Mouse (Mus musculus): ENCODE data around the gene Gapt.

Gapt gene

DNA sequence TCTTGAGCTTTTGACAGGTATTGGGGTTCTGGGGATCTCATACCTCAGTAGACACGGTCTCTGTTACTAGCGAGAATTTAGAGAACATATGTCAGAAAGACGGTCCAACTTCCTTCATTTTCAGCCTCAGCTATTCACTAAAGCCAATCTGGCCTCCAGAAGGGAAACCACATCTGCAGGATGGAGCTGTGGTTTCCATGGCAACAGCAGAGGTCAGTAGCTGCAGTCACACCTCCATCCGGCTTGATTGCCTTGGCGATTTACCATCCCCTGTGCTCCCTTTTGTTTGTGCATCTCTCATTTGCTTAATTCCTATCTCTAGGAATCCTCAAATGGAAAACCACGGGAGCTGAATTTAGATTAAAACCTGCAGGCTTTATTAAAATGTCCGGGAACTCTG, 10.3 kb downstream of the Gapt start:
- DNase-seq (ENCODE audit: low read depth, low spot score) = no peak

DNA sequence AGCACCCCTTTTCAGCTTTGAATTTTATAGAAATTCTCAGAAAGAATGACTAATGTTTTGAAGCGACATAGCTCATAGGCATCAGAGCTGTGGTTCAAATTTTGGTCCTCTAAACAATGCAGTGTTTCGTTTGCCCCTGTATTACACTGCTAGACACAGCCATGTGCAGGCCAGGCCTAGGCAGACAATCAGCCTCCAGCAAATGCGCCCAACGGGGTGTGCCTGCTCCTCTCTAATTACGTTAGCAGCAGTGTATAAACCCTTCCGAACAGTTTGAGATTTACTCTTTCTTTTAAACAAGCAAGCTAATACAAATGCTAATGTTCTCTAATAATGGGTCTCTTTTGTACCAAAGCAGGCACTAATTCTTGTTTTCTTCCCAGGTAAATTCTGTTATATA, 14.4 kb downstream of the Gapt start:
- no peak for DNase-seq (ENCODE audit: low read depth, low spot score)

DNA sequence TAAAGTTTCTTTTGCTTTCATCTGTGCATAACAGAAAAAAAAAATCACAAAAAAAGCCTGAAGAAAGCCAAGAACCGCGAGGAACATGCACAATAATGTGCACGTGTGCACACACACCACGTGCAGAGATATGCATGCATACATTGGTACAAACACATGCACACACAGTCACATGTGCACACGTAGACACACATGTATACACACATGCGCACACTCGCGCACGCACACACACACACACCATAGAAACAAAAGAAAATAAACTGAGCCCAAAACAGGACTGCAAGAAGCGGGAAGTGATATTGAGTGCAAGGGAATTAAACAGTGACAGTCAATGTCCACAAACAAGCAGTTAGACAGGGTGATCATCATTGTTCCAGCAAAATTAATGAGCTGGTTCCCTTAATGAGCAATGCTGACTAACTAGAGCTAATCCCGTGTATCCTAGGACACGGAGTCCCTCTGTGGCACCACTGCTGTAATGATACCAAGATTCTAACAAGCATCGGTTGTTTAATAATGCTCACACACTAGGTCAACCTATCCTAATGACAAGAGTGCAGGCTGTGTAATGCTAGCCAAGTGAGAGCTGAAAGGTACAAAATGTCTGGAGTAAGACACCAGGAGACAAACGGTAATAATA, 23.9 kb downstream of the Gapt start:
- no peak for DNase-seq (ENCODE audit: low read depth, low spot score)

DNA sequence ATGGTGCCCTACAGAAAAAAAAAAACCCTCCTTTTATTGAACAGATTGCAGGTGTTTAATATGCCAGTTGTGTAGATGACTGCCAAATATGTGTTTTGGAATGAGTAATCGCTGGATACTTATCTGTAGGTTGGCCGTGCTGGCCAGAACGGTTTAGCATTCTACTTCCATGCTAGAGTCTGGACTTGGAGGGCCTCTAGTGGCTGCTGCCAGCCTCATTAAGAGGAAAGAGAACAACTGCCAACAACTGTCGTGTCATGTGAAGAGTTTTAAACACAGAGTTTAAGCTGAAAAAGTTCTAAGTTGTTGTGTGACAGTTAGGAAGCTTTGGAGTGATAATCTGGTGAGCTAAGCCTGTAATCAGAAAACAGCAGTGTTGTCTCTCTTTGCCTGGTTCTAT, 38.3 kb downstream of the Gapt start:
- no peak for DNase-seq (ENCODE audit: low read depth, low spot score)

- no peak for DNase-seq (ENCODE audit: low read depth, low spot score)
Observed at GRCm38 (mm10) chr13:110307188-110307587, 49.8 kb downstream of the Gapt start.

Data from c-Kit-negative CD71-positive TER-119-positive erythroid progenitor cells, embryonic 14.5 days (primary cell).